In genomic region chr6:49262421-49262820, GRCm38 (mm10) we compare ENCODE assay signal across 8 mouse cellular contexts. TPM values are rescaled to one million over a fixed set of nuclear protein-coding genes. Genes with fewer than 3 reads are reported as not detected.
DNase-seq lines count a peak whose midpoint lies in the region; ATAC-seq and TF ChIP-seq lines count a peak whose summit lies in the region.

No protein-coding gene starts in this region.

- ATAC-seq in embryonic facial prominence, embryonic 14.5 days (ENCODE audit: low read depth) = no peak
- no peak for ATAC-seq in intestine, embryonic 14.5 days (replicated peaks; ENCODE audit: low FRiP score, low TSS enrichment, low read depth)

- no peak for TF ChIP-seq CTCF in left cerebral cortex, adult 2 months (IDR thresholded peaks at IDR 0.05)

- H3K4me1 ChIP-seq in embryonic facial prominence, embryonic 14.5 days (ENCODE audit: control insufficient read depth, insufficient read depth, low read length) = peaks cover 14% of the 10 kb centered on the region
- peaks cover 19% of the 10 kb centered on the region for H3K4me1 ChIP-seq in intestine, embryonic 14.5 days (replicated peaks; ENCODE audit: control insufficient read depth, insufficient read depth, low read length)

- H3K9ac ChIP-seq in embryonic facial prominence, embryonic 14.5 days (ENCODE audit: low read depth, low read length) = peak overlapping the region; percentile 91
- H3K9ac ChIP-seq in intestine, embryonic 14.5 days (ENCODE audit: low read length) = peak overlapping the region; percentile 98

- peak overlapping the region; percentile 99 for H3K4me3 ChIP-seq in left cerebral cortex, adult 2 months
- H3K4me3 ChIP-seq in embryonic facial prominence, embryonic 14.5 days (ENCODE audit: low read depth, low read length) = peak overlapping the region; percentile 71
- H3K4me3 ChIP-seq in intestine, embryonic 14.5 days (ENCODE audit: low read depth, low read length) = peak overlapping the region; percentile 99

- no peak for DNase-seq in left cerebral cortex, adult 2 months (ENCODE audit: extremely low spot score in 1 of 2, low spot score in 2 of 2)
- no peak for DNase-seq in left cerebral cortex, postnatal 36 days (ENCODE audit: low spot score in 2 of 2)
- peak; percentile 51 for DNase-seq in embryonic facial prominence, embryonic 14.5 days (ENCODE audit: low spot score)
- DNase-seq in intestine, embryonic 14.5 days (ENCODE audit: low spot score) = no peak
- DNase-seq in lung, postnatal 36 days = peak; percentile 34
- no peak for DNase-seq in ovary, postnatal 10 days (ENCODE audit: low spot score)
- DNase-seq in right cerebral cortex, adult 2 months (ENCODE audit: low spot score in 2 of 2) = no peak
- no peak for DNase-seq in adrenal gland, adult 2 months

- no peaks in the 10 kb centered on the region for H3K27me3 ChIP-seq in embryonic facial prominence, embryonic 14.5 days (replicated peaks; ENCODE audit: control insufficient read depth, insufficient read depth, low read length)
- no peaks in the 10 kb centered on the region for H3K27me3 ChIP-seq in intestine, embryonic 14.5 days (replicated peaks; ENCODE audit: control insufficient read depth, insufficient read depth, low read length)

- H3K36me3 ChIP-seq in embryonic facial prominence, embryonic 14.5 days (ENCODE audit: control insufficient read depth, insufficient read depth, low read length) = no peaks in the 10 kb centered on the region
- 0 out of 2 replicates have a peak, but pooled peaks cover 3% of the 10 kb centered on the region for H3K36me3 ChIP-seq in intestine, embryonic 14.5 days (ENCODE audit: control insufficient read depth, insufficient read depth, low read length)

- H3K4me2 ChIP-seq in embryonic facial prominence, embryonic 14.5 days (ENCODE audit: low read depth, low read length) = peak overlapping the region; percentile 79
- peak overlapping the region; percentile 83 for H3K4me2 ChIP-seq in intestine, embryonic 14.5 days (ENCODE audit: low read length)

- no peaks in the 10 kb centered on the region for H3K9me3 ChIP-seq in embryonic facial prominence, embryonic 14.5 days (ENCODE audit: control insufficient read depth, low read length)
- H3K9me3 ChIP-seq in intestine, embryonic 14.5 days (ENCODE audit: control insufficient read depth, low read length) = no peaks in the 10 kb centered on the region

- intact Hi-C loops in left cerebral cortex, adult 2 months (cut with DNase I) = loop anchor here (5.0 kb wide), 1 partner anchor 190 kb away; the partner anchor contains the start of gene Malsu1
- intact Hi-C loops in left cerebral cortex, postnatal 36 days (cut with DNase I) = loop anchor here (5.0 kb wide), 1 partner anchor 1305 kb away; the partner anchor contains the start of gene Cycs

- under 1% methylated on average over 9 of the region's 9 CpGs for WGBS in embryonic facial prominence, embryonic 14.5 days
- WGBS in intestine, embryonic 14.5 days = 1% methylated on average over 9 of the region's 9 CpGs

- peak overlapping the region; percentile 91 for H3K27ac ChIP-seq in left cerebral cortex, adult 2 months
- peak overlapping the region; percentile 98; the same call in 1 of the 2 replicates for H3K27ac ChIP-seq in embryonic facial prominence, embryonic 14.5 days (replicated peaks; ENCODE audit: low read depth, low read length)
- no peak overlapping the region for H3K27ac ChIP-seq in intestine, embryonic 14.5 days (ENCODE audit: low read depth)

RNA-seq across cellular contexts. Expression of gene Tra2a, which starts 1.4 kb away (rescaled TPM):
- total RNA-seq in left cerebral cortex, adult 2 months (2021) = 10 to 100 TPM; 75.5 to 90.0 TPM
- total RNA-seq in left cerebral cortex, postnatal 36 days (2021) = 10 to 100 TPM; 51.1 to 86.5 TPM
- 39.6 and 40.6 TPM in 2 replicates for polyA plus RNA-seq in embryonic facial prominence, embryonic 14.5 days (2014; fragmentation: Nextera tagmentation; extraction: Ambion mirVana)
- polyA plus RNA-seq in intestine, embryonic 14.5 days (2014; fragmentation: Nextera tagmentation; extraction: Ambion mirVana) = 45.6 and 45.9 TPM in 2 replicates
- 10 to 100 TPM; 38.5 to 88.4 TPM for total RNA-seq in adrenal gland, adult 2 months (2021)
- polyA plus RNA-seq in adrenal gland, adult 2 months (2012; rRNA removed) = 15.6 and 17.5 TPM in 2 replicates

RNA-seq across cellular contexts. Expression of gene Igf2bp3, which starts 47.7 kb away (rescaled TPM):
- total RNA-seq in left cerebral cortex, adult 2 months (2021) = under 1 TPM in 1 of 2 experiments, not detected in 1; 0.35 TPM
- under 1 TPM in 1 of 2 experiments, not detected in 1; 0.07 TPM for total RNA-seq in left cerebral cortex, postnatal 36 days (2021)
- 49.4 and 61.6 TPM in 2 replicates for polyA plus RNA-seq in embryonic facial prominence, embryonic 14.5 days (2014; fragmentation: Nextera tagmentation; extraction: Ambion mirVana)
- 105 and 111 TPM in 2 replicates for polyA plus RNA-seq in intestine, embryonic 14.5 days (2014; fragmentation: Nextera tagmentation; extraction: Ambion mirVana)
- total RNA-seq in adrenal gland, adult 2 months (2021) = under 1 TPM; 0.17 to 0.20 TPM
- polyA plus RNA-seq in adrenal gland, adult 2 months (2012; rRNA removed) = 0.02 TPM in 1 of 2 replicates, not detected in the other

RNA-seq across cellular contexts. Expression of gene Ccdc126, which starts 56.7 kb away (rescaled TPM):
- 1 to 10 TPM; 7.9 to 9.0 TPM for total RNA-seq in left cerebral cortex, adult 2 months (2021)
- total RNA-seq in left cerebral cortex, postnatal 36 days (2021) = 10 to 100 TPM in 1 of 2 experiments, 1 to 10 TPM in 1; 9.3 to 10.3 TPM
- polyA plus RNA-seq in embryonic facial prominence, embryonic 14.5 days (2014; fragmentation: Nextera tagmentation; extraction: Ambion mirVana) = 10.9 and 12.5 TPM in 2 replicates
- 13.7 and 15.1 TPM in 2 replicates for polyA plus RNA-seq in intestine, embryonic 14.5 days (2014; fragmentation: Nextera tagmentation; extraction: Ambion mirVana)
- total RNA-seq in adrenal gland, adult 2 months (2021) = 10 to 100 TPM; 12.9 to 18.8 TPM
- 3.1 and 3.4 TPM in 2 replicates for polyA plus RNA-seq in adrenal gland, adult 2 months (2012; rRNA removed)

Comparison
In these comparisons a context has a peak if more than half of its experiments do, and no peak if none do; other contexts are left out.
1. DNase-seq: peak in embryonic facial prominence, embryonic 14.5 days (single experiment) and lung, postnatal 36 days (single experiment); none in left cerebral cortex, adult 2 months (0 of 2), left cerebral cortex, postnatal 36 days (0 of 2), intestine, embryonic 14.5 days (single experiment), ovary, postnatal 10 days (single experiment), right cerebral cortex, adult 2 months (0 of 2) and adrenal gland, adult 2 months (single experiment).
2. Peak in every context shown above with its lines, with median percentiles within 50 percentile points of each other: H3K4me3 ChIP-seq.